Comparison of ENCODE assay signal across 28 mouse cellular contexts in genomic region chr19:61017477-61018266, GRCm38 (mm10).
DNase-seq lines count a peak whose midpoint lies in the region; ATAC-seq and TF ChIP-seq lines count a peak whose summit lies in the region.
"Had no signal": no experiment of that assay in that cellular context is flagged by ENCODE, and none has a peak within 500 bp of the region (broad histone marks: within the 10 kb centered on the region; RNA-seq: fewer than 3 reads in every experiment).

No protein-coding gene starts in this region.

- H3K9me3 ChIP-seq in hindbrain, embryonic 12.5 days (replicated peaks): no peaks in the 10 kb centered on the region
- H3K9me3 ChIP-seq: embryonic facial prominence, embryonic 10.5 days; embryonic facial prominence, embryonic 15.5 days; heart, embryonic 12.5 days; lung, embryonic 15.5 days; neural tube, embryonic 13.5 days had no signal

- DNase-seq in liver, adult 2 months (ENCODE audit: extremely low read depth, low read depth, low spot score): peak; percentile 22
- no peak for DNase-seq in liver
- DNase-seq in 416B (ENCODE audit: low read depth): peak; percentile 56
- DNase-seq in fat pad, adult 2 months (ENCODE audit: extremely low read depth, low read depth, low spot score): peak; percentile 45
- DNase-seq in monocyte, adult 2 months (ENCODE audit: low read depth in 1 of 2, low spot score in 2 of 2): peak; percentile 3 to 12
- DNase-seq in retina, embryonic 14.5 days (ENCODE audit: low spot score): no peak
- DNase-seq: adrenal gland, postnatal 36 days; cerebellum, adult 18-20 months; cerebellum, postnatal 10 days; gastrocnemius, postnatal 14 days; heart, postnatal 4 days; kidney, adult 11 months; kidney, postnatal 14 days; left cerebral cortex, postnatal 4 days; midbrain, embryonic 14.5 days; retina, postnatal 1 day; right cerebral cortex, postnatal 14 days had no signal

- 91% methylated on average over 1 of the region's 1 CpGs for WGBS in liver, adult 2 months
- 94% methylated on average over 1 of the region's 1 CpGs for WGBS in hindbrain, embryonic 12.5 days

- no peak for ATAC-seq in hindbrain, embryonic 12.5 days (ENCODE audit: low FRiP score)
- ATAC-seq: CD4-positive, CD25-positive, alpha-beta regulatory T cell, adult 4 months; forebrain, embryonic 14.5 days had no signal

- H3K9ac ChIP-seq in liver, adult 2 months (ENCODE audit: low read depth, low read length): no peak overlapping the region
- H3K9ac ChIP-seq in hindbrain, embryonic 12.5 days: no peak overlapping the region
- H3K9ac ChIP-seq: embryonic facial prominence, embryonic 15.5 days; heart, embryonic 12.5 days; hindbrain, embryonic 14.5 days; liver, embryonic 14.5 days; lung, embryonic 15.5 days; neural tube, embryonic 13.5 days had no signal

- no peaks in the 10 kb centered on the region for H3K27me3 ChIP-seq in liver, adult 2 months (ENCODE audit: control insufficient read depth, insufficient read depth, low read length)
- H3K27me3 ChIP-seq in hindbrain, embryonic 12.5 days: no peaks in the 10 kb centered on the region
- H3K27me3 ChIP-seq: embryonic facial prominence, embryonic 15.5 days; heart, embryonic 12.5 days; lung, embryonic 15.5 days; neural tube, embryonic 13.5 days had no signal

- H3K36me3 ChIP-seq in liver, adult 2 months (ENCODE audit: control insufficient read depth, insufficient read depth, low read length): no peaks in the 10 kb centered on the region
- no peaks in the 10 kb centered on the region for H3K36me3 ChIP-seq in hindbrain, embryonic 12.5 days
- H3K36me3 ChIP-seq: embryonic facial prominence, embryonic 10.5 days; embryonic facial prominence, embryonic 15.5 days; heart, embryonic 12.5 days; lung, embryonic 15.5 days; neural tube, embryonic 13.5 days had no signal

- H3K4me1 ChIP-seq in liver, adult 2 months (ENCODE audit: control insufficient read depth, insufficient read depth, low read length): no peaks in the 10 kb centered on the region
- H3K4me1 ChIP-seq in hindbrain, embryonic 12.5 days: 0 out of 2 replicates have a peak, but pooled peaks cover 2% of the 10 kb centered on the region
- H3K4me1 ChIP-seq: neural tube, embryonic 13.5 days had no signal

- TF ChIP-seq CTCF in liver, adult 2 months (IDR thresholded peaks at IDR 0.05; ENCODE audit: low read depth, low read length): no peak

- H3K79me2 ChIP-seq in liver, adult 2 months (ENCODE audit: control insufficient read depth, insufficient read depth, low read length): no peaks in the 10 kb centered on the region

- TF ChIP-seq POLR2A in liver, adult 2 months (IDR thresholded peaks at IDR 0.05; ENCODE audit: extremely low read depth, insufficient read depth, low read length): no peak

- H3K4me3 ChIP-seq in liver, adult 2 months (ENCODE audit: insufficient read depth, low read depth, low read length): no peak overlapping the region
- H3K4me3 ChIP-seq in hindbrain, embryonic 12.5 days: no peak overlapping the region
- H3K4me3 ChIP-seq: embryonic facial prominence, embryonic 10.5 days; embryonic facial prominence, embryonic 15.5 days; heart, embryonic 12.5 days; lung, embryonic 15.5 days; myocyte; neural tube, embryonic 13.5 days had no signal

- H3K27ac ChIP-seq in liver, adult 2 months (replicated peaks; ENCODE audit: insufficient read depth, low read depth, low read length): no peak overlapping the region
- H3K27ac ChIP-seq in hindbrain, embryonic 12.5 days: no peak overlapping the region
- H3K27ac ChIP-seq: embryonic facial prominence, embryonic 10.5 days; embryonic facial prominence, embryonic 15.5 days; hindbrain, embryonic 14.5 days; liver, embryonic 14.5 days; lung, embryonic 15.5 days; neural tube, embryonic 13.5 days had no signal

- no peak overlapping the region for H3K4me2 ChIP-seq in hindbrain, embryonic 12.5 days (replicated peaks)
- H3K4me2 ChIP-seq: embryonic facial prominence, embryonic 15.5 days; heart, embryonic 12.5 days; hindbrain, embryonic 14.5 days; lung, embryonic 15.5 days; neural tube, embryonic 13.5 days had no signal

Comparison
In these comparisons a context has a peak if more than half of its experiments do, and no peak if none do; other contexts are left out.
1. DNase-seq: peak in liver, adult 2 months (single experiment), 416B (single experiment), fat pad, adult 2 months (single experiment) and monocyte, adult 2 months (2 of 2); none in liver (single experiment) and retina, embryonic 14.5 days (single experiment).